Comparison of ENCODE assay signal across 8 mouse cellular contexts in the genomic region with DNA sequence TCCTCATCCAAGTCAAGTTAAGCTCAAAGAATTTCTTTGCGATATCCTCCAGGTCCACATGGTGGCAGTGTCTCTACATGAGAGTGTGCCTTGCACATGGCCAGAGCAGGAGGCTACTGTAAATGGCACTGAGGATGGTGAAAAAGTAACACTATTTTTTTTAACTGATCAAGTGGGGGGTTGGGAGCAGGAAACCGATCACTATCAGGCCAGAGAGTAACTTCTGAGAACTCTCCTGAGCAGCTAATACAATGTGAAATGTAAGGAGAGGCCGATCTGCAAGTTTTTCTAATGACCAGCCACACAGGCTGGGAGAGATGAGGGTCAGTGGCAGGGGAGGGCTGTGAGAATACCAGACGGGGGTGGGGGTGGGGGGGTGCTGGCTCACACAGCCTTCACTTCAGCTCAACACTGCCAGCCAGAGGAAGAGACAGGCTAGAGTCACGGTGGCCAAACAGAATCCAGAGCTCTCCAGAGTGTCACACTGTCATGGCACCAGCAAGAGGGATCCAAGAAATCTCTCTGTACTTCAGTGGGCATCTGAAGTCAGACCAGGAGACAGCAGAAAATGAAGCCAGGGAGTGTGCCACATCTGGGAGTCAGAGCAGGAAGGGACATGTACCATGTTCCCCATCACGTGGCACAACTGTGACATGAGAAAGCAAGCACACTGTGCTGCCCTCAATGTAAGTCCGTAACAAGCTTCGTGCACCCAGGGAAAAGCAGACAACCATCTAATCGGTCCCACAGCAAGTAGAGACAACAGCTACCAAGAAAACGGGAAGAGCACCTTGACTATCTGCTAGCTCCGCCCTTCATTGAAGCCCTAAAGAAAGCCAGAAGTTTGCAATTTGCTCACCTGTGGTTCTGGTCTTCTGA.
DNase-seq lines count a peak whose midpoint lies in the region; ATAC-seq lines count a peak whose summit lies in the region.

No protein-coding gene starts in this region.

- H3K27me3 ChIP-seq in intestine, embryonic 15.5 days (replicated peaks): no peaks in the 10 kb centered on the region
- H3K27me3 ChIP-seq in midbrain, embryonic 12.5 days: no peaks in the 10 kb centered on the region

- H3K9me3 ChIP-seq in intestine, embryonic 15.5 days: no peaks in the 10 kb centered on the region
- H3K9me3 ChIP-seq in midbrain, embryonic 12.5 days: no peaks in the 10 kb centered on the region

- H3K4me2 ChIP-seq in intestine, embryonic 15.5 days (replicated peaks): no peak overlapping the region
- no peak overlapping the region for H3K4me2 ChIP-seq in midbrain, embryonic 12.5 days (replicated peaks)

- ATAC-seq in common myeloid progenitor, adult 5-6 weeks (replicated peaks; ENCODE audit: low read depth, poor library complexity, severe bottlenecking): peak; percentile 85
- peak; percentile 45 for ATAC-seq in intestine, embryonic 15.5 days
- peak; percentile 68; the same call in 1 of the 2 replicates for ATAC-seq in midbrain, embryonic 12.5 days (ENCODE audit: low FRiP score, low read depth)

- H3K9ac ChIP-seq in intestine, embryonic 15.5 days: no peak overlapping the region
- H3K9ac ChIP-seq in midbrain, embryonic 12.5 days (replicated peaks): no peak overlapping the region

- H3K27ac ChIP-seq in intestine, embryonic 15.5 days: no peak overlapping the region
- no peak overlapping the region for H3K27ac ChIP-seq in midbrain, embryonic 12.5 days (replicated peaks)

- no peaks in the 10 kb centered on the region for H3K36me3 ChIP-seq in intestine, embryonic 15.5 days
- no peaks in the 10 kb centered on the region for H3K36me3 ChIP-seq in midbrain, embryonic 12.5 days

- 43% methylated on average over 11 of the region's 11 CpGs for WGBS in intestine, embryonic 15.5 days
- 42% methylated on average over 11 of the region's 11 CpGs for WGBS in midbrain, embryonic 12.5 days

- H3K4me1 ChIP-seq in intestine, embryonic 15.5 days (replicated peaks): peaks cover 21% of the 10 kb centered on the region; the same call in 1 of the 2 replicates
- peaks cover 9% of the 10 kb centered on the region; the same call in 1 of the 2 replicates for H3K4me1 ChIP-seq in midbrain, embryonic 12.5 days

- intact Hi-C loops in gastrocnemius, postnatal 14 days (cut with DNase I; ENCODE audit: low total_unique reads): loop anchor here (5.0 to 10.0 kb wide), 2 partner anchors 292 to 385 kb away; no protein-coding TSS in a partner anchor
- intact Hi-C loops in left cerebral cortex, postnatal 4 days (cut with DNase I): loop anchor here (2.0 kb wide), 1 partner anchor 384 kb away; no protein-coding TSS in a partner anchor

- H3K4me3 ChIP-seq in intestine, embryonic 15.5 days (replicated peaks): no peak overlapping the region
- H3K4me3 ChIP-seq in midbrain, embryonic 12.5 days: no peak overlapping the region

- DNase-seq in urinary bladder, postnatal 25 days (ENCODE audit: low spot score): peak; percentile 52
- no peak for DNase-seq in urinary bladder, postnatal 10 days (ENCODE audit: low spot score)
- peak; percentile 75 for DNase-seq in gastrocnemius, postnatal 14 days
- DNase-seq in left cerebral cortex, postnatal 4 days: peak; percentile 69
- peak; percentile 37 to 71 for DNase-seq in spleen, postnatal 10 days (ENCODE audit: low spot score in 2 of 2)
